Mouse (Mus musculus): ENCODE results near the gene Man1a2.
A peak's percentile ranks its signal among the peaks of the same experiment; 100 is the strongest.

Gene Man1a2

DNA sequence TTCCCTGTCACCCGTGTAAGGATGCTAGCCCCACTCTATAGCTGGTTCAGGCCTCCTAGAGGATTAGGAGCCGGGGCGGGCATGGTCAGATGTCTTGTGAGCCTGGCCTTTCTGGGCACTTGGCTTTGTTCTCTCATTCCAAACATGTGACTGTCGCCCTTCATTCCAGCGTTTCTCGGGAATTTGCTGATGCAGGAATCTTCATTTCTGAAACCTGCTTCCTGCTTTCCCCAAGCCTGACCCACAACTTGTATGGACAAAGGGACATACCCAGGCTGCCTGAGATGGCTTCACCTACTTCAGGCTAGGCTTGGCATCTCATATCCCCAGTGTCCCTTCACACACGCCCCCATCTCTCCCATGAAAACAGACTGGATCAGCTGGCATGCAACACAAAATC is 162.6 kb downstream of the Man1a2 start:
- TF ChIP-seq NANOG (IDR thresholded peaks at IDR 0.05; ENCODE audit: borderline replicate concordance, low read length), result no peak
- TF ChIP-seq POU5F1 (IDR thresholded peaks at IDR 0.05; ENCODE audit: borderline replicate concordance, low read length), result no peak
- no peak for TF ChIP-seq CTCF (conservative IDR thresholded peaks at IDR 0.05; ENCODE audit: low read length)
- Histone ChIP-seq H3K36me3 (ENCODE audit: insufficient read depth, low read length) (no peaks in the 10 kb centered on the region), H3K4me1 (replicated peaks; ENCODE audit: low read depth, low read length) (peaks cover 24% of the 10 kb centered on the region), H3K9me3 (ENCODE audit: low read length) (no peaks in the 10 kb centered on the region), H3K27me3 (ENCODE audit: insufficient read depth, low read length) (no peaks in the 10 kb centered on the region), H3K4me3 (replicated peaks; ENCODE audit: low read length) (no peak overlapping the region)

GRCm38 (mm10) chr3:100521626-100522025 is 163.7 kb downstream of the Man1a2 start:
- Histone ChIP-seq H3K27me3 (ENCODE audit: insufficient read depth, low read length) (no peaks in the 10 kb centered on the region), H3K4me1 (replicated peaks; ENCODE audit: low read depth, low read length) (peaks cover 24% of the 10 kb centered on the region), H3K4me3 (replicated peaks; ENCODE audit: low read length) (no peak overlapping the region), H3K9me3 (ENCODE audit: low read length) (no peaks in the 10 kb centered on the region), H3K36me3 (ENCODE audit: insufficient read depth, low read length) (no peaks in the 10 kb centered on the region)
- TF ChIP-seq CTCF (conservative IDR thresholded peaks at IDR 0.05; ENCODE audit: low read length), result no peak
- no peak for TF ChIP-seq NANOG (IDR thresholded peaks at IDR 0.05; ENCODE audit: borderline replicate concordance, low read length)
- TF ChIP-seq POU5F1 (IDR thresholded peaks at IDR 0.05; ENCODE audit: borderline replicate concordance, low read length), result peak; percentile 98

DNA sequence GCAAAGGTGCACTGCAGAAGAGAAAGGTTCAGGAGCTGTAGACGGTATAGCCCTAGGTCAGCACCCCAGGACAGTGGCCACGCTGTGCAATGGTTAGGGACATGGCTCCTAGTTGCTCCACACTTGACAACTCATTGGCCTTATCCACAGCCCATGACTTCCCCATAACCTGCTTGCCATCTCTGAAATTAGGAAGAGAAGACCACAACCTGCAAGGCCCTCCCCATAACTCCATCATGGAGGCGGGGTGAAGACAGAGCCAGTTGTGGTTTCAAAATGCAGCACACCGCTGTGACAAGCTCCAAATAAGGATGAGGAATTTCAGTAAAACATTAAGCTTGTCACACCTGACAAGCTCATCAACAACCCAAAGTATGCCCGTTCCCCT is 169.6 kb downstream of the Man1a2 start:
- peaks cover 3% of the 10 kb centered on the region; the same call in 1 of the 2 replicates for H3K27me3 ChIP-seq (ENCODE audit: insufficient read depth, low read length)
- peaks cover 1% of the 10 kb centered on the region; the same call in 1 of the 2 replicates for H3K9me3 ChIP-seq (ENCODE audit: low read length)
- H3K36me3 ChIP-seq (ENCODE audit: insufficient read depth, low read length), result no peaks in the 10 kb centered on the region
- H3K4me1 ChIP-seq (replicated peaks; ENCODE audit: low read depth, low read length), result peaks cover 1% of the 10 kb centered on the region; the same call in 1 of the 2 replicates
- no peak for TF ChIP-seq POU5F1 (IDR thresholded peaks at IDR 0.05; ENCODE audit: borderline replicate concordance, low read length)
- no peak for TF ChIP-seq CTCF (conservative IDR thresholded peaks at IDR 0.05; ENCODE audit: low read length)
- TF ChIP-seq NANOG (IDR thresholded peaks at IDR 0.05; ENCODE audit: borderline replicate concordance, low read length), result no peak
- no peak overlapping the region for H3K4me3 ChIP-seq (replicated peaks; ENCODE audit: low read length)

GRCm38 (mm10) chr3:100515093-100515753 is 170.1 kb downstream of the Man1a2 start:
- Histone ChIP-seq H3K4me1 (replicated peaks; ENCODE audit: low read depth, low read length) (no peaks in the 10 kb centered on the region), H3K36me3 (ENCODE audit: insufficient read depth, low read length) (no peaks in the 10 kb centered on the region), H3K9me3 (ENCODE audit: low read length) (peaks cover 7% of the 10 kb centered on the region; the same call in 1 of the 2 replicates), H3K27me3 (ENCODE audit: insufficient read depth, low read length) (peaks cover 3% of the 10 kb centered on the region; the same call in 1 of the 2 replicates), H3K4me3 (replicated peaks; ENCODE audit: low read length) (no peak overlapping the region)
- TF ChIP-seq POU5F1 (IDR thresholded peaks at IDR 0.05; ENCODE audit: borderline replicate concordance, low read length) (no peak), NANOG (IDR thresholded peaks at IDR 0.05; ENCODE audit: borderline replicate concordance, low read length) (no peak)
